Mouse (Mus musculus): ENCODE measurements around the gene Olah.
"Not testable (repeated sequence)": the region's sequence is repeated elsewhere in the genome, so short reads cannot be mapped to it uniquely, and the experiment has no call there.

The Olah gene

DNA sequence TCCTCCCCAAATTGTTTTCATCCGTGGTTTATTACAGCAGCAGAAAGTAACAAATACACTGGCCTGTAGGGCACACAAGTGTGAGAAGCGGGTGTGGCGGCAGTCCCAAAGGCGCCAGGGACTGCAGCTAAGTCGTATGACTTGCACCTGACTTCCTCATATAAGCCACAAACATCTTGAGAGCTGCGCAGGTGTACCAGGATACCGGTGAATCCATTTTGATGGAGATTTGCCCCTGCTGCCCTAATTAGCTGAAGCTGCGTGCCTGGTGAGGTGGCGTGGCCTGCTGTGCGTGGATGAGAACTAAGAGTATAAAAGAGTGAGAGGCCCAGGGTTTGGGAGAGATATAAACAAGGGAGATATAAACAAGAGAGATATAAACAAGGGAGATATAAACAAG, at the start of gene Olah:
TSS of gene Olah (minus strand) at position 101 of the 400 bp plus-strand sequence.
- not testable (repeated sequence) for DNase-seq

GRCm38 (mm10) chr2:3445984-3446383, 49.0 kb upstream of the Olah start:
- no peak for DNase-seq

- DNase-seq, result peak; percentile 21 to 23
Observed at GRCm38 (mm10) chr2:3444206-3444605, 47.2 kb upstream of the Olah start.

DNA sequence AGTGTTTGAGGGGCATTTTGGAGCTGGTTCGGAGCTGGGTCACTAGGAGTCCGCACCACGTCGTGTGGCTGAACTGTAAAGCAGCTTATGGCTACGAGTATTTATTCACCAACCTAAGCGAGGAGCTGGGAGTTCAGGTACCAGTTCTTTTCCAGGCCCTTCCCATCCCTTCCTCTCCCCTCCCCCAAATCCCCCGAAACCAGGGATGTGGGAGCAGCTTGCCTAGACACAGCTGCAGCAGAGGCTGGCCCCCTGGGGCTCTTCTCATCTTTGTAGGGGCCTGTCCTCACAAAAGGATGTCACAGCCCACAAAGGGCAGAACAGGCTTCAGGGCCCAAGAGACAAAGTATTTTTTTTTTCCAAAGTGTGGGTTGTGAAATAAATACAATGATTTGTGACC, 40.9 kb upstream of the Olah start:
- no peak for DNase-seq

DNA sequence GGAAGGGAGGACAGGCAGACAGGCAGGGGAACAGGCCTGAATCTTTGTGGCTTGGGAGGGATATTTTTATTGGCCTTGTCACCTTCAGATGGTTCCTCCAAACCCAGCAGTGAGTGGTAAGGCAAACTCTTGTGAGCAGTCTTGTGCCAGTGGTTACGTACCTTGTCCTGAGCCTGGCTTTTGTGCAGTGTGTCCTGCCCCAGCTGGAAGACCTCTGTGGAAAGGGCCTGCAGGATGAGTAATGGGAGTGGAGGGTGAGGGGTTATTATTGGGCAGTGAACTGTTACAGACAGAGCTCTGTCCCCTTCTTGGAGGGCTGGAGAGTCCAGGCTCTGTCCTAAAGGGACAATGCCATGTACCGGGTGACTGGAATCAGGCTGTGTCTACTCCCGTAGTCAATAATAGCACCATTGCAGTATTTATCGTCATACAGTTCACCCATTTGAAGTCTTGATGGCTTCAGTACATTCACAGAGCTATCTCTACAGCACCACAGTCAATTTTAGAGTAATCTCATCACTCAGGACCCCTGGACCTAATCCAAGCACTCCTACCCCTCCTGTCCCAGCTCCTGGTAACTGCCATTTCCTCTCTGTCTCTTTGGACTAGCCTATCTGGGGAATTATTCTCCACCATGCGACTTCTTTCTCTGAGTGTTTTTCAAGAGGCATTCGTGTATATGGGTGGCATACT, 38.5 kb upstream of the Olah start:
- DNase-seq, result no peak

DNA sequence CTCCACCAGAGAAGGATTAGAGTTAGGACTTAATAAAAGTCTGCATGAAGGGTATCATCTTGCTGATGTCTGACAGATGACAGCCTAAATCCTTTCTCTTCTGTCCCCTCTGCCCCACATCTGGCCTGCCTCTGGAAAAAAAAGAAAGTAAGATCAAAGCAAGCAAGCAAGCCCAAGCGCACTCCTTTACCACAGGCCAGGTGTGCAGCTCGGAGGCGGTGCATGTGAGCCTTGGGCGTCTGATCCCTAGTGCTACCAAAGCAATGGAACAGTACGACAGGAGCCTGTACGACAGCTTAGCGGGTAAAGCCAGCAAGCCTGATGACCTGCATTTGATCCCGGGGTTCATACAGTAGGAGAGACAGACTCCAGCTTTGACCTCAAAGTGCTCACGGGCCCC, 33.9 kb upstream of the Olah start:
- DNase-seq, result no peak

DNA sequence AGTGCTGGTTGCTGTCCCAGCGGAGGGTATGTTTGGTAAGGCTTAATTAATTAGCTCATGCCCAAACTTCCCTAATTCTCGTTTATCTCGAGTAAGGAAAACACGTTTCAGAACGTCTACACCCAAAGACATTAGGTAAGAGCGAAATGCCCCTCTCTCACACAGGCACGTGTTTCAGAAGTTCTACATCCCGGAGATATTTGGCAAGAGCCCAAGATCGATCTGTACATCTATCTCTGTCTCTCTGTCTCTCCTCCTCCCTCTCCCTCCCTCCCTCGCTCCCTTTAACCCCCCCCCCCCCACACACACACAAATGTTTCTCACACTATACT, 27.5 kb upstream of the Olah start:
- DNase-seq, result no peak

GRCm38 (mm10) chr2:3423841-3424578, 27.0 kb upstream of the Olah start, which contains the start of gene Dclre1c:
TSS of gene Dclre1c (plus strand) at chr2:3424131.
- DNase-seq, result peak; percentile 81 to 89

GRCm38 (mm10) chr2:3422548-3422947, 25.5 kb upstream of the Olah start, which contains the start of gene Meig1:
TSS of gene Meig1 (minus strand) at chr2:3422648.
- DNase-seq, result no peak

- DNase-seq, result no peak
Observed at GRCm38 (mm10) chr2:3420157-3420556, 23.1 kb upstream of the Olah start.

DNA sequence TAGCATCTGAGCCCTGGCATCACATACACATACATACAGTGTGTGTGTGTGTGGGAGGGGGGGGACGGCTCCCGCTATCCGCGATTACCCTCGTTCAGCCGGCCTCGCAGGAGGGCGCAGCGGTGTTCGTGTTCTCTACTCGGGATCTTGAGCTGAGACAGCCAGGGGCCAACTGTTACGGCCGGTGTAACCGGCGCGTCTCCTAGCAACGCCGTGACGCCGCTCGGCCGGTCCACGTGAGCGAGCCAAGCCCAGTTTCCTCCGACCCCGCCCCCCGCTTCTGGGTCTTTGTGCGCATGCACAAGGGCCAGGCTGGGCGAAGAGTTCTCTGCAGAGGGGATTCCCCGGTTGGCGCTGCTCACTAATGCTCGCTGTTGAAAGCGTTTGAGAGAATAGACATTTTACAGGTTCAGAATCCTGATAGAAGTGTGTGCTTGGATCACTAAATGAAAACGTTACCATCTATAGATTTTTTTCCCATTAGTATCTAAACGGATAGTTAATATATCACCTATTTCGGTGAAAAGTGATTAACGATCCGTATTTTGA, 21.9 kb upstream of the Olah start:
- DNase-seq, result peak; percentile 91 to 92

DNA sequence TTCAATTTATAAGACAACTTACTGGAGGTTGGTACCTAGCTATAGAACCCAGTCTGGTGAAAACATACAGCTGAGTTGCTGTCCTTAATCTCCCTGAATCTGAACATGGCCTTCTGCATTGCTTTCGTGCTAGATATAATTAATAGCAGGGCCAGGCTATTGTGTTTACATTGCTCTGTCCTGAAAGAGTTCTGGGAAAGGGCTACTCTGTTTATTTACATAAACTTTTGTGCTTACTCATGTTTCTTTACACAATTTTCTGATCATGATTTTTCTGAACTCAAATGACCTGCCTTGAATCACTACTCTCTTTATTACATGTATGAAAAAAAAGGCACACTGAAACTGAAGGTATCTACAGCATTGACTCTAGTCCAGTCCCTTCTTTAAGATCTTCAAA, 18.7 kb upstream of the Olah start:
- no peak for DNase-seq

GRCm38 (mm10) chr2:3414241-3414640, 17.2 kb upstream of the Olah start:
- peak; percentile 37 to 38 for DNase-seq

- DNase-seq, result no peak
Observed at GRCm38 (mm10) chr2:3407756-3408155, 10.7 kb upstream of the Olah start.

- DNase-seq, result no peak
Observed at GRCm38 (mm10) chr2:3405981-3406380, 9.0 kb upstream of the Olah start.

GRCm38 (mm10) chr2:3391945-3392344, 5.1 kb downstream of the Olah start:
- DNase-seq, result no peak

- DNase-seq, result no peak
Observed at GRCm38 (mm10) chr2:3387105-3387860, 9.7 kb downstream of the Olah start.

- DNase-seq, result no peak
Observed at GRCm38 (mm10) chr2:3365127-3365526, 31.9 kb downstream of the Olah start.

DNA sequence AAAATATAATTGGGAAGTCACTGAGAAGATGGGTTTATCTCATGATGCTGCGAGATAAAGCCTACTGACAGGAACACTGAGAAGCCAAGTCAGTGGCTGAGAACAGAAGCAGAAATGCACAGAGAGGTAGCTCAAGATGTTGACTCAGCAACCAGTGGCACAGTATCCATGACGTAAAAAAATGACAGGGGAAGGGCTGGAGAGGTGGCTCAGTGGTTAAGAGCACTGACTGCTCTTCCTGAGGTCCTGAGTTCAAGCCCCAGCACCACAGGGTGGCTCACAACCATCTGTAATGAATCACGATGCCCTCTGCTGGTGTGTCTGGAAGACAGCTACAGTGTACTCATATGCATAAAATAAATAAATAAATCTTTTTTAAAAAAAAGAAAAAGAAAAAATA, 35.9 kb downstream of the Olah start:
- no peak for DNase-seq

DNA sequence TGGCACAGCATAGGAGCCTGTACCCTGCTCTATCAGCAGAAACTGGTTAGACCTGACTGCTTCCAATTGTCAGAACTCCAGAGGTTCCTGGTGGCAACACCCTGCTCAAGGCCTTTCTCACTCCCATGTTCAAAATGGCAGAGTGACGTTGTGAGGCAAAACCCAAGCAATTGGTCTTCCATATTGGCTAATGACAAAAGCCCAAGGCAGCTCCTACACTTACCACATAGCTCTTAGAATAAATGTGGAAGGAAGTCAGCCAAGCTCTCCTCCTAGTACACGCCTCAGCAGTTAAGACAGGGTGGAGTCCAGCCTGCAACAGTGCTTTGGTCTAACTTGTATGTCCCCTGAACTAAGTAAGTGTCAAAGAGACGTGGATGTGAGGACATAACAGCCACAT, 39.1 kb downstream of the Olah start:
- no peak for DNase-seq

DNA sequence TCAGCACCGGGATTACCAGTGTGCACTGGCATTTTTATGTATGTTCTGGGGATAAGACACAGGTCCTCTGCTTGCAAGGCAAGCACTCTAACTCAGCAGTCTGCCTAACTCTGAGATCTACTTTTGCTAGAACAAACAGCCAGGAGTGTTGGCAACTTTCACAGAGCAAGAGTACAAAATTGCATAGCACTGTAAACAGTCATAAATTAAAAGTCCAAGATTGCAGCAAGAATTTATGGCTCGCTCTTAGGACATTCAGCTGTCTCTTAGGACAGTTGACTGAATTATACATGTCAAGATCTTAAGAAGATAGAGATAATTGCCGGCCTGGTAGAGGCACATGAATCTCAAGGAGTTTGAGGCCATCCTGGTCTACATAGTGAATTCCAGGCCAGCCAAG, 40.7 kb downstream of the Olah start:
- DNase-seq, result no peak

DNA sequence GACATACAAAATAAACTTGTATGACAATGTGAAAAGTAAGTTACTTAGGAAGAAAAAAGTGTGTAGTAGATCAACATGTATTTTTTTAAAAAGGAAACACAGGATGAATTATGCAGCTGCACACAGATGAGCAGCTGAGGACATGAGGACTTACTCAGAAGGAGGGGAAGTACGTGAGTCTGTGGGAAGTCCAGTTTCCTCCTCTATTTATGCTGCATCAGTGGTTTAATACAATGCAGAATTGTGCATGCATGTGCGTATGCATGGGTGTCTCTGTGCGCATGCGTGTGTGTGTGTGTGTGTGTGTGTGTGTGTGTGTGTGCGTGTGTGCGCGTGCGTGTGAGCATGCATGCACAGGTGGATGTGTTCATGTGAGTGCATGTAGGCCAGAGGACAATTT, 41.2 kb downstream of the Olah start:
- no peak for DNase-seq

DNA sequence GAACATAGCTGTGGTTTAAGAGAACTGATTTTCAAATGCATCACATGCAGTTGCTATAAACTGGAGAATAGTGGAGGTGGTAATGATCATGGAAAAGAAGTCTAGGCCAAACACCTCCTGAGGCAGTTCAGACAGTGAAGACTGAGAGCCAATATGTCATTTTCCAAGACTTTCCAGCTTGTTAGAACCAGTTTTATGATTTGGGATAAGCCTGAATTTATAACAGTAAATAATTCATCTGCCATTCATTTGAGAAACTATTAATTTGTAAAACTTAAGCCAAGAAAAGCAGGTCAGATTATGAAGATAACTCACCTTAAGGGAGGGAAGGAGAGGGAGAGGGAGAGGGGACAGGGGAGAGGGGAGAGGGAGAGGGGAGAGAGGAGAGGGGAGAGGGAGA, 43.9 kb downstream of the Olah start:
- DNase-seq, result no peak

GRCm38 (mm10) chr2:3348919-3349318, 48.1 kb downstream of the Olah start:
- peak in 1 of 2 experiments; percentile 15 for DNase-seq
